Comparison of ENCODE assay signal across 22 mouse cellular contexts in the genomic region with DNA sequence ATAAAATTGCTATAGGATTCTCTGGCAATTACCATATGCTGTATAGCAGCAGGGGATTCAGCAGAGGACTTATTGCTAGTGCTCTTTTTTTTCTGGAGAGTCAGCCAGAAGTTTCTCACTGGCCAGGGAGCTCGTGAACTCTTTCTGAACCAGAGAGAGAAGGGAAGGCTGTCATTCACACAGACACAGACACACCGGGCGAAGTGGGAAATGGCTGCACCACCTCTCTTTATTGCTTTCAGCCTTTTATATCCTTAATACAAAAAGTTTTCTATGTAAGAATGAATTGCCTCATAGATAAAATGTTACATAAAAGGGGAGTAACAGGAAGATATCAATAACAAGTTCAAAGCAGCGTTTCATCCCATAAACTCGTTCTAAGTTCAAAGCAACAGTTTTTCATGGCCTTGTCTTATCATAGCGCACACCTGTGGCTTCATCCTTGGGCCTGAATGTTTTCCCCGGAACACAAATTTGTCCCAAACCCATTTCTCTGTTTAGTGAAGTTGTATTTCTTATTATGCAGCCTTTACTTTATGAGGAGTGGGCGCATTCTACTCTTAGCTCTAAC. TPM values are rescaled to one million over a fixed set of nuclear protein-coding genes. Genes with fewer than 3 reads are reported as not detected.
DNase-seq lines count a peak whose midpoint lies in the region; ATAC-seq and TF ChIP-seq lines count a peak whose summit lies in the region.
"Had no signal": no experiment of that assay in that cellular context is flagged by ENCODE, and none has a peak within 500 bp of the region (broad histone marks: within the 10 kb centered on the region; RNA-seq: fewer than 3 reads in every experiment).

No protein-coding gene starts in this region.

- H3K9ac ChIP-seq in heart, adult 2 months (ENCODE audit: low read depth, low read length), result no peak overlapping the region
- H3K9ac ChIP-seq in intestine, embryonic 14.5 days (ENCODE audit: low read length), result no peak overlapping the region
- no peak overlapping the region for H3K9ac ChIP-seq in intestine, embryonic 16.5 days (ENCODE audit: low read depth, low read length)
- H3K9ac ChIP-seq: embryonic facial prominence, embryonic 12.5 days; embryonic facial prominence, embryonic 15.5 days; forebrain, embryonic 15.5 days; hindbrain, embryonic 13.5 days had no signal

- H3K27me3 ChIP-seq in heart, adult 2 months (ENCODE audit: control insufficient read depth, insufficient read depth, low read length), result no peaks in the 10 kb centered on the region
- no peaks in the 10 kb centered on the region for H3K27me3 ChIP-seq in intestine, embryonic 14.5 days (replicated peaks; ENCODE audit: control insufficient read depth, insufficient read depth, low read length)
- no peaks in the 10 kb centered on the region for H3K27me3 ChIP-seq in intestine, embryonic 16.5 days (replicated peaks; ENCODE audit: control insufficient read depth, insufficient read depth, low read length)
- H3K27me3 ChIP-seq: embryonic facial prominence, embryonic 12.5 days; embryonic facial prominence, embryonic 15.5 days; forebrain, embryonic 15.5 days; hindbrain, embryonic 13.5 days had no signal

- WGBS in heart, adult 2 months, result 68% methylated on average over 8 of the region's 8 CpGs
- 53% methylated on average over 8 of the region's 8 CpGs for WGBS in intestine, embryonic 14.5 days
- WGBS in intestine, embryonic 16.5 days, result 51% methylated on average over 8 of the region's 8 CpGs

- peak overlapping the region; percentile 79 for H3K27ac ChIP-seq in heart, adult 2 months
- H3K27ac ChIP-seq in intestine, embryonic 14.5 days (ENCODE audit: low read depth), result peak overlapping the region; percentile 9; the same call in 1 of the 2 replicates
- no peak overlapping the region for H3K27ac ChIP-seq in intestine, embryonic 16.5 days (ENCODE audit: low read length)
- H3K27ac ChIP-seq: embryonic facial prominence, embryonic 12.5 days; embryonic facial prominence, embryonic 15.5 days; forebrain, embryonic 15.5 days; hindbrain, embryonic 10.5 days; hindbrain, embryonic 13.5 days had no signal

- peaks cover 9% of the 10 kb centered on the region for H3K4me1 ChIP-seq in heart, adult 2 months (ENCODE audit: control insufficient read depth, insufficient read depth, low read length)
- peaks cover 4% of the 10 kb centered on the region; the same call in 1 of the 2 replicates for H3K4me1 ChIP-seq in intestine, embryonic 14.5 days (replicated peaks; ENCODE audit: control insufficient read depth, insufficient read depth, low read length)
- H3K4me1 ChIP-seq in intestine, embryonic 16.5 days (ENCODE audit: control insufficient read depth, insufficient read depth, low read length), result peaks cover 8% of the 10 kb centered on the region
- H3K4me1 ChIP-seq: embryonic facial prominence, embryonic 12.5 days; embryonic facial prominence, embryonic 15.5 days; forebrain, embryonic 15.5 days had no signal

- no peaks in the 10 kb centered on the region for H3K79me2 ChIP-seq in heart, adult 2 months (replicated peaks; ENCODE audit: control insufficient read depth, insufficient read depth, low read length)

- intact Hi-C loops in heart, adult 2 months (cut with DNase I), result no loop called here

- TF ChIP-seq POLR2A in heart, adult 2 months (IDR thresholded peaks at IDR 0.05; ENCODE audit: insufficient read depth, low read depth, low read length), result no peak

- TF ChIP-seq CTCF in heart, adult 2 months (IDR thresholded peaks at IDR 0.05), result no peak

- H3K36me3 ChIP-seq in heart, adult 2 months (ENCODE audit: control insufficient read depth, insufficient read depth, low read length), result 0 out of 2 replicates have a peak, but pooled peaks cover 2% of the 10 kb centered on the region
- no peaks in the 10 kb centered on the region for H3K36me3 ChIP-seq in intestine, embryonic 14.5 days (ENCODE audit: control insufficient read depth, insufficient read depth, low read length)
- H3K36me3 ChIP-seq in intestine, embryonic 16.5 days (ENCODE audit: control insufficient read depth, insufficient read depth, low read length), result no peaks in the 10 kb centered on the region
- H3K36me3 ChIP-seq: embryonic facial prominence, embryonic 12.5 days; embryonic facial prominence, embryonic 15.5 days; forebrain, embryonic 15.5 days; hindbrain, embryonic 10.5 days; hindbrain, embryonic 13.5 days had no signal

- H3K9me3 ChIP-seq in intestine, embryonic 14.5 days (ENCODE audit: control insufficient read depth, low read length), result no peaks in the 10 kb centered on the region
- H3K9me3 ChIP-seq in intestine, embryonic 16.5 days (ENCODE audit: control insufficient read depth, low read length), result no peaks in the 10 kb centered on the region
- H3K9me3 ChIP-seq: embryonic facial prominence, embryonic 12.5 days; embryonic facial prominence, embryonic 15.5 days; forebrain, embryonic 15.5 days; hindbrain, embryonic 10.5 days; hindbrain, embryonic 13.5 days had no signal

- no peak overlapping the region for H3K4me2 ChIP-seq in intestine, embryonic 14.5 days (ENCODE audit: low read length)
- H3K4me2 ChIP-seq in intestine, embryonic 16.5 days (ENCODE audit: low read depth, low read length), result no peak overlapping the region
- H3K4me2 ChIP-seq: embryonic facial prominence, embryonic 12.5 days; embryonic facial prominence, embryonic 15.5 days; forebrain, embryonic 15.5 days; heart, embryonic 11.5 days; hindbrain, embryonic 13.5 days had no signal

- DNase-seq in heart, adult 2 months, result no peak
- DNase-seq in heart, postnatal 4 days, result no peak
- DNase-seq in intestine, embryonic 14.5 days (ENCODE audit: low spot score), result no peak
- no peak for DNase-seq in embryo, embryonic 11 days
- no peak for DNase-seq in kidney, postnatal 10 days
- DNase-seq: adrenal gland, adult 2 months; adrenal gland, postnatal 14 days; cerebellum, adult 18-20 months; cerebellum, adult 9-10 months; cerebellum, postnatal 14 days; gastrocnemius, postnatal 14 days; heart, adult 18-20 months; kidney, adult 18-20 months had no signal

- H3K4me3 ChIP-seq in heart, adult 2 months, result no peak overlapping the region
- no peak overlapping the region for H3K4me3 ChIP-seq in intestine, embryonic 14.5 days (ENCODE audit: low read depth, low read length)
- no peak overlapping the region for H3K4me3 ChIP-seq in intestine, embryonic 16.5 days (ENCODE audit: low read length)
- H3K4me3 ChIP-seq: embryonic facial prominence, embryonic 12.5 days; embryonic facial prominence, embryonic 15.5 days; forebrain, embryonic 15.5 days; hindbrain, embryonic 10.5 days; hindbrain, embryonic 13.5 days had no signal

- no peak for ATAC-seq in intestine, embryonic 14.5 days (replicated peaks; ENCODE audit: low FRiP score, low TSS enrichment, low read depth)
- peak; percentile 87 for ATAC-seq in intestine, embryonic 16.5 days
- ATAC-seq: CD4-positive, CD25-positive, alpha-beta regulatory T cell, adult 4 months; forebrain, embryonic 15.5 days; hindbrain, embryonic 16.5 days had no signal

- no peak for TF ChIP-seq EP300 in heart, adult 2 months (IDR thresholded peaks at IDR 0.05; ENCODE audit: insufficient read depth, low read depth, low read length)

RNA-seq across cellular contexts. Expression of a gene that starts 8.7 kb away (rescaled TPM):
- total RNA-seq in heart, adult 2 months (2021), result 10 to 100 TPM; 77.8 to 85.5 TPM
- 75.7 and 120 TPM in 2 replicates for polyA plus RNA-seq in heart, adult 2 months (2012; rRNA removed)
- total RNA-seq in heart, postnatal 4 days (2021), result 10 to 100 TPM; 83.3 to 87.0 TPM
- 127 and 129 TPM in 2 replicates for polyA plus RNA-seq in intestine, embryonic 14.5 days (2014; fragmentation: Nextera tagmentation; extraction: Ambion mirVana)
- polyA plus RNA-seq in intestine, embryonic 16.5 days (2015; fragmentation: Nextera tagmentation; extraction: Ambion mirVana), result 168 and 172 TPM in 2 replicates
